Mouse (Mus musculus): ENCODE data around the gene Tbc1d1.
A peak's percentile ranks its signal among the peaks of the same experiment; 100 is the strongest.

The Tbc1d1 gene

DNA sequence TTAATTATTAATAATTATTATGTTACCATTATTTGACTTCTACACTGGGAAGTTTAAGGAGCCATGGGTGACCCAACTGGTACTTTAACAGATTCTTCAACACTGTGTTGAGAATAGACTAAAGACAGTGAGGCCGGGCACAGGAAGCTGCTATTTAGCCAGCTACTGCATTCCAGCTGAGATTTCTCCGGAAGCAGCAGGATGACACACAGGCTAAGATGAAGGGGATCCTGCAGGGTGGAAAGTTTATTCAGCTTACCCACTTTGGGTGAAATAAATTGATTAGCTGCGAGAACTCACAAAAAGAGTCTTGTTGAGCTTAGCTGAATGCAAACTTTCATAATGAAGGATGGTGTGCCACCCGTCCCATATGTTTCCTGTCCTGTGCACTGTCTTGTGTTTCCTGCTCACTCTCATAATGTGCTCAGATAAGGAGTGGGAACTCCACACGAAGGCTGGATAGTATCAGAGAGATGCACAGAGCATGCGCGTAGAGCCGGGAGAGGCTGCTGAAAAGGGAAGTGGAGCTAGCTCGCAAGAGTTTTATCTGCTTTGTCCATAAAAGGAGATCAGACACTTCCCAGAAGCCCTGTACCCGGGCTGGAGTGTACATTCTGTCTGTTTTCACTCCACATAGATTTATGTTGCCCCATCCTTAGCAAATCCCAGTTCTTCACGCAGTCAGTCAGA is at the start of gene Tbc1d1:
TSS of gene Tbc1d1 (plus strand) at position 445 of the 690 bp plus-strand sequence.
- DNase-seq (ENCODE audit: low spot score), result peak; percentile 69

- DNase-seq (ENCODE audit: low spot score), result no peak
Observed at GRCm38 (mm10) chr5:64107596-64108289, 48.4 kb upstream of the Tbc1d1 start.

DNA sequence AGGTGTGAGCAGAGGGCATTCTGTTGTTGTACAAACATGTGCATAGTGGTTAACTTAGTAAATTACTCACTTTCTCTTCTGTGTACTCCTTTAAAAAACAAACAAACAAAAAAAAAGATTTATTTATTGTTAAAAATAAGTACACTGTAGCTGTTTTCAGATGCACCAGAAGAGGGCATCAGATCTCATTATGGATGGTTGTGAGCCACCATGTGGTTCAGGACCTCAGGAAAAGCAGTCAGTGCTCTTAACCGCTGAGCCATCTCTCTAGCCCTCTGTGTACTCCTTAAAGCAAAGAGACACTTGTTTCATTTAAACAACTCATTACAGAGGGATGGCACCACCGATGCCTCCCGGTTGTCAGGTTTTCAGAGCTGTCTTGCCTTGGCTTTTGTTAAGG is 46.9 kb upstream of the Tbc1d1 start:
- peak; percentile 30 for DNase-seq (ENCODE audit: low spot score)

DNA sequence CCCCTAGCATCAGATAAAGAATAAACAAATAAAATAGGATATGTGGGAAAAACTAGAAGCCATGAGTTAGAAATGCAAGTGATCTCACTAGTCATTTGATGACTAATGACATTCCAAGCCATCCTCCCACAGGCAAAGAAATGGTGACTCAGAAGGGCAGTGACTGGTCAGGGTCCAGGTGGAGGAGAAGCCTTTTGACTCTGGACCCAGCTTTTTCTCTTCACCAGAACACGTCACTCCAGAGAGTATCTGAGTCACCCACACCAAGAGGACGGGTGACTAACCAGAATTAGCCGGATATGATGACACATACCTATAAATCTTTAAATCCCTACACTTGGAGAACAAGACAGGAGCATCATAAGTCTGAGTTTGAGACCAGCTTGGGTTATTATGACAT is 43.7 kb upstream of the Tbc1d1 start:
- no peak for DNase-seq (ENCODE audit: low spot score)

DNA sequence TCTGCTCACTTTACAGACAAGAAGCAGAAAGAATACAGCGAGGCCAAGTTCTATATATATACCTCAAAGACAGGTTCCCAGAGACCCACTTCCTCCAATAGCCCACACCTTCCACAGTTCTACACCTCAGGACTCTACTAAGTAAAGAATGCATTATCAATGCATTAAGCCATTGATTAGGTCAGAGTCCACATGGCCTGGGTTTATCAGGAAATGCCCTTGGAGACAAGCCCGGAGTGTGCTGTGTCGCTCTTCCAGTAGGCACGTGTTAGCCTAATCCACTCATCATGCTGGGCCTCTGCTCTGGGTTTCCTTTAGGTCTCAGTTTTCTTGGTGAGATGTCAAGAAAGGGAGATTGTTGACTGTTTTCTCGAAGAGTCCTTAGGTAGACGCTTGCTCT is 41.9 kb upstream of the Tbc1d1 start:
- DNase-seq (ENCODE audit: low spot score), result no peak

GRCm38 (mm10) chr5:64117191-64117590 is 38.9 kb upstream of the Tbc1d1 start:
- no peak for DNase-seq (ENCODE audit: low spot score)

- DNase-seq (ENCODE audit: low spot score), result no peak
Observed at GRCm38 (mm10) chr5:64125783-64126182, 30.3 kb upstream of the Tbc1d1 start.

DNA sequence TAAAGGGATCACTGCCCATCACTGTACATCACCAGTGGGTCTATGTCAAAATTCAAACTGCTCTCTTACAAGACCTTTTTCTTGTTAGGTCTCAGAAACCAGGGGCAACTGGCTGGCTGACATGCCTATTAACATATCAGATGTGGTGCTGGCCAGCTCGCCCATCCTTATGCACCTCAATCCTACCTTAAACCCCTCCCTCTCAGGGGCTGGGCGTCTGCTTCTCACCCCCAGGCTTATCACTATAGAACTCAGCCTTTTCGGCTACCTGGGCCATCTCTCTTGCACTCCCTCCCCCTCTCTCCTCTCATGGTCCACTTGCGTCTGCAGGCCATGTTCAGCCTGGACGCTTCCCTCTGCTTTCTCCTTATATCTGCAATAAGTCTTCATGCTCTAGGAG is 24.6 kb upstream of the Tbc1d1 start:
- no peak for DNase-seq (ENCODE audit: low spot score)

GRCm38 (mm10) chr5:64133901-64134300 is 22.2 kb upstream of the Tbc1d1 start:
- DNase-seq (ENCODE audit: low spot score), result no peak

GRCm38 (mm10) chr5:64136325-64136724 is 19.8 kb upstream of the Tbc1d1 start:
- DNase-seq (ENCODE audit: low spot score), result peak; percentile 41

DNA sequence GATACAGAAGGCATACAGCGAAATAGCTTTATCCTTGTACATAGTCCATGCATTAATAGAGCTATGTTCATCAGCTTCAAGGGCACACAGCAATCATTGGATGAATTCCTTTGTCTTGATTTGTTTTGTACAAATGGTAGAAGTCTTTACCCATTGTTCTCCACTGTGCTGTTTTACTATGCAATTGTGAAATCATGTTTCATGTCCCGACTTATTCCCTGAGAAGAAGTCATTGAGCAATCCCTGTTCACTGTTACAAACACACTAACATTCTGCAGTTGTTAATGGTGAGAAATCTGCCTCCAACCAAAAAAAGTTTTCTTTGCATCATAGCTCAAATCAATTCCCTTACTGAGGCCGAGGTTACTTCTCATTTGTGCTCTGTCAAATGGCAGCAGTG is 15.9 kb upstream of the Tbc1d1 start:
- DNase-seq (ENCODE audit: low spot score), result no peak

DNA sequence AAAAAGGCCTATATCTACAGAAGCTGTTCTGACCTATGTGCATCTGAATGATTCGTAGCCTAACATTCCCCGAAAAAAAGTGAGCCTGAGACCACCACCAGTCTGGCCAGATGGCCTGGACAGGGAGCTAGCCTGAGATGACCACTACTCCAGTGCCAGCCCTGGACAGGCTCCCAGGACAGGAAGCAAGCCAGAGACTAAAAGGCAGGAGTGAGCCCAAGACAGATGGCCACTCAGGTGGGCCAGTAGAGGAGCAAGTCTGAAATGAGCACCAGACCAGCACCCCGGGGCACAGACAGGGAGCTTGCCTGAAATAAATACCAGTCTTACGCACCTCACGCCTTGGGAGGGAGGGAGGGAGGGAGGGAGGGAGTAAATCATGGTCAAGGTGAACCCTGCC is 11.8 kb upstream of the Tbc1d1 start:
- no peak for DNase-seq (ENCODE audit: low spot score)

- DNase-seq (ENCODE audit: low spot score), result no peak
Observed at GRCm38 (mm10) chr5:64146384-64147005, 9.6 kb upstream of the Tbc1d1 start.

GRCm38 (mm10) chr5:64149184-64150127 is 6.6 kb upstream of the Tbc1d1 start:
- DNase-seq (ENCODE audit: low spot score), result peak; percentile 15

DNA sequence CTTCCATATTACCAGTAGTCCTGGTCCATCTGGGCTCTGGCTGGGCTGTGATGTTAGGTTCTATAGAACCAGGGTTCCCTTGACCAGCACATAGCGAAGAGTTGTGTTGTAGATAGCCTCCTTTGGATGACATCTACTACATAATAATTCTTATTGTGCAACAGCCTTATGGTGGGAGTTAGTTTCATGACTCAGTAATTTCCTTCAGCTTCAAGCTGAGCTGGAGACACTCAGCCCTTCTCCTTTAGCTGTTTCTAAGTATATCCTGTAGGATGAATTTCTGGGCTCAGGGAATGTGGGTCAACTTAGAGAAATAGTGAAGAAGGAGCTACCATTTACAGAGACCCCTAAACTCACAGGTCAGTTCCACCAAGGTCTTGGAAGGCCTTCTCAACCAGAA is 2.8 kb upstream of the Tbc1d1 start:
- no peak for DNase-seq (ENCODE audit: low spot score)

DNA sequence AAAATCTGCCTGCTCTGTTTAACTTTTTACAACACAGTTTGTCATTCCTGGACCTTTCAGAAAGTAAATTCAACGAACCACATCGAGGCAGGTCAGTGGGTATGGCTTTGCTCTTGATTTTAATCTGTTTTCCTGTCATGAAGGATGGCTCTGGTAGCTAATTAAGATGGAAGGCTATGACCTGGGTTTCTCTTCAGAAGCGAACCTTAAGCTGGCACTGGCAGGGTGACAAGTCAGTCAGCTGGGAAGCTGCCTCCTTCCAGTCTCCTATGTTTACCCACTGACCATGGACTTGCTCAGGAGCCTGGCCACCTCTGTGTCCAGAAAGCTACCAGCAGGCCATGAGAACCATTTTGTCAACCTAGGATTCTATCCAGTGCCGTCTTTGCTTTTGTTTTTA is 474 bp downstream of the Tbc1d1 start:
- DNase-seq (ENCODE audit: low spot score), result no peak

DNA sequence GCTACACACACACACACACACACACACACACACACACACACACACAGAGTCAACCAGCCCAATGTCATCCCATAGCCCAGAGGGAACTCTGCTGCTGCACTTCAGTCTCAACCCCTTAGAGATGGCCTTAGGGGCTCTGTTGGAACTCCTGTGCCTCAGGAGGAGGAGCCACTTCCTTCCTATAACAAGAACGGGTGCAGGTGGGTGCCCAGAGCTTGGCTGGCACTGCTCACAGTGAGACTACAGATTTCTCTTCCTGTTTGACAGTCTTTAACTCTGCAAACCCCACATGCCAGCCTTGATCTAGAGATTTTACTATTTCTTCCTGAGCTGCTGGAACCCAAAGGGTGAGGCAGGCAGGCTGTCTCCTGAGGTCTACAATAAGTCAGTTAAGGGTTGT is 1.8 kb downstream of the Tbc1d1 start:
- no peak for DNase-seq (ENCODE audit: low spot score)

GRCm38 (mm10) chr5:64158501-64158900 is 2.4 kb downstream of the Tbc1d1 start:
- DNase-seq (ENCODE audit: low spot score), result no peak

- peak; percentile 47 for DNase-seq (ENCODE audit: low spot score)
Observed at GRCm38 (mm10) chr5:64159065-64159780, 3.1 kb downstream of the Tbc1d1 start.

- DNase-seq (ENCODE audit: low spot score), result peak; percentile 71
Observed at GRCm38 (mm10) chr5:64159781-64160704, 3.9 kb downstream of the Tbc1d1 start.
